Mouse (Mus musculus) T-cell, adult 2 months (primary cell): ENCODE results near the gene Tk1.

Source experiments
- DNase-seq: peaks from one replicate; pipeline ENCODE4 v3.0.0; 2022; ENCODE audit warnings: low spot score

Tk1 gene

GRCm38 (mm10) chr11:117768725-117769682, 56.9 kb downstream of the Tk1 start:
- no peak for DNase-seq

- DNase-seq: no peak
Observed at GRCm38 (mm10) chr11:117766275-117766674, 59.6 kb downstream of the Tk1 start.
